Mouse (Mus musculus) neural tube, embryonic 13.5 days (tissue): ENCODE measurements at regions not wholly inside any gene's neighbourhood (a gene's known extent, or its start where the extent isn't known, plus 50 kb on each side); places are given as distances from the start of the nearest gene placed in this dataset.

ENCODE experiments used
- ATAC-seq: fragments of 200-750 bp; cut with Nextera tagmentation; 2 replicates; pipeline ENCODE4 v1.8.0; 2017; ENCODE audit warnings: low read depth, mild to moderate bottlenecking, moderate TSS enrichment, moderate library complexity
- H3K27ac ChIP-seq: fragments of 300-500 bp; sonication (generic); replicated peaks from 2 replicates; pipeline ENCODE4 v1.5.1; 2015; ENCODE audit warnings: moderate library complexity, mild to moderate bottlenecking, inconsistent platforms
- H3K27me3 ChIP-seq: fragments of 300-500 bp; sonication (generic); 2 replicates; pipeline ENCODE4 v1.6.1; 2015; ENCODE audit warnings: mild to moderate bottlenecking, inconsistent platforms
- H3K36me3 ChIP-seq: fragments of 300-500 bp; sonication (generic); 2 replicates; pipeline ENCODE4 v1.6.1; 2015; ENCODE audit warnings: mild to moderate bottlenecking, inconsistent platforms
- H3K4me1 ChIP-seq: fragments of 300-500 bp; sonication (generic); replicated peaks from 2 replicates; pipeline ENCODE4 v1.6.1; 2015; ENCODE audit warnings: inconsistent platforms
- H3K4me2 ChIP-seq: fragments of 300-500 bp; sonication (generic); 2 replicates; pipeline ENCODE4 v1.6.1; 2015; ENCODE audit warnings: inconsistent platforms, mild to moderate bottlenecking, moderate library complexity
- H3K4me3 ChIP-seq: fragments of 300-500 bp; sonication (generic); 2 replicates; pipeline ENCODE4 v1.5.1; 2015; ENCODE audit warnings: mild to moderate bottlenecking, inconsistent platforms
- H3K9ac ChIP-seq: fragments of 300-500 bp; sonication (generic); 2 replicates; pipeline ENCODE4 v1.6.1; 2015; ENCODE audit warnings: moderate library complexity, mild to moderate bottlenecking, inconsistent platforms
- H3K9me3 ChIP-seq: fragments of 300-500 bp; sonication (generic); 2 replicates; pipeline ENCODE4 v1.6.1; 2016; ENCODE audit warnings: inconsistent platforms
- WGBS: fragments of 180-500 bp; shearing (Covaris S2); methylation state at CpG from one replicate; pipeline ENCODE4 v1.1.7; 2015; 5-methylcytosine and 5-hydroxymethylcytosine counted together

DNA sequence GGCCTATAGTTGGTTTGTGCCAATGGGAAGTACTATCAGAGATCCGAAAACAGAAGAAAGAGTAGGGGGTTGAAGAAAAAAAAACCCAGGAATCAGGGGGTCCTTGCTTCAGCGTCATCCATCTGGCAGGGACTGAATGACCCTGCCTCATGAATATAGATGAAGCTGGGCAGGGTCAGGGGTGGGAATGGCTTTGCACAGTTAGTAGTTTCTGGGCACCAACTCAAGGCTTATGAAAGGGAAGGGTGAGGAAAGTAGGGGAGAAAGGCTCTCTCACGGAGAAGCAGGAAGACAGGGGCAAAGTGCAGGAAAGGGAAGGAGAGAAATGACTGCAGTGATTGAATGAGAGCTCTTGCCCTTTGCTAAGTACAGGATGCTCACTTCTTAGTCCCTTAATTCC lies 451.3 kb upstream of the Gm6657 start:
- no peak overlapping the region for H3K27ac ChIP-seq
- no peak overlapping the region for H3K4me2 ChIP-seq
- H3K4me3 ChIP-seq = no peak overlapping the region
- no peaks in the 10 kb centered on the region for H3K36me3 ChIP-seq
- WGBS = 23% methylated on average over 3 of the region's 3 CpGs
- H3K9ac ChIP-seq = no peak overlapping the region
- no peaks in the 10 kb centered on the region for H3K27me3 ChIP-seq
- 0 out of 2 replicates have a peak, but pooled peaks cover 2% of the 10 kb centered on the region for H3K9me3 ChIP-seq
- peaks cover 13% of the 10 kb centered on the region for H3K4me1 ChIP-seq
- no peak for ATAC-seq

GRCm38 (mm10) chr12:77749438-77750007 lies 444.5 kb upstream of the Gm6657 start:
- Histone ChIP-seq H3K27me3 (no peaks in the 10 kb centered on the region), H3K27ac (no peak overlapping the region), H3K36me3 (no peaks in the 10 kb centered on the region), H3K9me3 (0 out of 2 replicates have a peak, but pooled peaks cover 9% of the 10 kb centered on the region), H3K4me1 (no peaks in the 10 kb centered on the region), H3K9ac (no peak overlapping the region), H3K4me3 (no peak overlapping the region), H3K4me2 (no peak overlapping the region)
- peak; percentile 61; the same call in 1 of the 2 replicates for ATAC-seq
- WGBS = 70% methylated on average over 3 of the region's 3 CpGs

GRCm38 (mm10) chr12:77752181-77752580 lies 441.9 kb upstream of the Gm6657 start:
- H3K4me1 ChIP-seq = no peaks in the 10 kb centered on the region

DNA sequence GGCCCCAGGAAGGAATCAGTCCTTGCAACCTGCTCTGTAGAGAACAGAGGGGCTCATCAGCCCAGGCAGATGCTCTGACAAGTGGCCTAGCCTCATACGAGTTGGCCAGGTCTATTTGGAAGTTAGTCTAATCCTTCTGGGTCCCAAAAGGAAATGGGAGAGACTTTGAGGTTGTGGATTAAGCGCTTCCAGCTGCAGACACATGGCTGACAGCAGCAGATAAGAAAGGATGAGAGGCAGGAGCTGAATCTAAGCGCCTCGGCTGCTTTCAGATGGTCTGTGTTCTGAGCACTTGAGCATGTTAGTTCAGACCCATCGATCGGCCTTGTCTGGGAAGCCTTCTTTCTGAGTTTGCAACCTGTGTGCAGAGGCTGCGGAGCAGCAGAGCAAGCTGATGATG lies 438.0 kb upstream of the Gm6657 start:
- Histone ChIP-seq H3K9me3 (no peaks in the 10 kb centered on the region), H3K36me3 (no peaks in the 10 kb centered on the region), H3K4me2 (no peak overlapping the region), H3K4me1 (no peaks in the 10 kb centered on the region), H3K4me3 (no peak overlapping the region), H3K27ac (no peak overlapping the region), H3K9ac (no peak overlapping the region), H3K27me3 (no peaks in the 10 kb centered on the region)
- ATAC-seq = no peak
- WGBS = 81% methylated on average over 7 of the region's 7 CpGs

More at GRCm38 (mm10) chr12:77752181-77752580, 441.9 kb upstream of the Gm6657 start:
- WGBS = 86% methylated on average over 5 of the region's 5 CpGs
- ATAC-seq = no peak
- Histone ChIP-seq H3K4me2 (no peak overlapping the region), H3K27ac (no peak overlapping the region), H3K36me3 (no peaks in the 10 kb centered on the region), H3K27me3 (no peaks in the 10 kb centered on the region), H3K9ac (no peak overlapping the region), H3K4me3 (no peak overlapping the region), H3K9me3 (0 out of 2 replicates have a peak, but pooled peaks cover 9% of the 10 kb centered on the region)

DNA sequence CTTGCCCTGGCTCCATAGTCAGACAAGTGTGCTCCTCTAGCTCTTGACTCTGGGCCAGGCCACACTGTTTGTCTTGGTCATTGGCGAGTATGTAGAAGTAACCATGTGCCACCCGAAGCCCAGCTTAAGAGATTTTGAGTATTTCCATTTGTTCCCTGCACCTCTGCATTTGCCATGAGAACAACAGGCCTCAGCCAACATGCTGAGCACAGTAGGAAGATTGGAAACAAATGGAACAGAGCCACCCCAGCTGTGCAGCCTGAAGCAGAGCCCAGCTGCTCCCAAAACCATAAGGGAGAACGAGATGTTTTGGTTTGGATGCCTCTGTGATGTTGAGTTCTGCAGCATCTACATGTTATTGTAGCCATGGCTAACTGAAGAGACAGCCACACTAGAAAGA lies 433.1 kb upstream of the Gm6657 start:
- H3K9ac ChIP-seq = no peak overlapping the region
- H3K9me3 ChIP-seq = no peaks in the 10 kb centered on the region
- H3K4me3 ChIP-seq = no peak overlapping the region
- H3K4me1 ChIP-seq = peaks cover 19% of the 10 kb centered on the region; the same call in 1 of the 2 replicates
- no peaks in the 10 kb centered on the region for H3K27me3 ChIP-seq
- ATAC-seq = no peak
- H3K4me2 ChIP-seq = no peak overlapping the region
- H3K36me3 ChIP-seq = no peaks in the 10 kb centered on the region
- H3K27ac ChIP-seq = no peak overlapping the region
- 74% methylated on average over 3 of the region's 3 CpGs for WGBS

GRCm38 (mm10) chr12:77776011-77776546 lies 418.0 kb upstream of the Gm6657 start:
- Histone ChIP-seq H3K4me1 (peaks cover 37% of the 10 kb centered on the region), H3K4me3 (no peak overlapping the region), H3K4me2 (no peak overlapping the region), H3K36me3 (no peaks in the 10 kb centered on the region), H3K27ac (no peak overlapping the region), H3K9me3 (no peaks in the 10 kb centered on the region), H3K27me3 (no peaks in the 10 kb centered on the region), H3K9ac (no peak overlapping the region)
- peak; percentile 54; the same call in 1 of the 2 replicates for ATAC-seq
- 58% methylated on average over 6 of the region's 6 CpGs for WGBS

- H3K27ac ChIP-seq = no peak overlapping the region
Measured at GRCm38 (mm10) chr12:77776755-77777154, 417.3 kb upstream of the Gm6657 start.

DNA sequence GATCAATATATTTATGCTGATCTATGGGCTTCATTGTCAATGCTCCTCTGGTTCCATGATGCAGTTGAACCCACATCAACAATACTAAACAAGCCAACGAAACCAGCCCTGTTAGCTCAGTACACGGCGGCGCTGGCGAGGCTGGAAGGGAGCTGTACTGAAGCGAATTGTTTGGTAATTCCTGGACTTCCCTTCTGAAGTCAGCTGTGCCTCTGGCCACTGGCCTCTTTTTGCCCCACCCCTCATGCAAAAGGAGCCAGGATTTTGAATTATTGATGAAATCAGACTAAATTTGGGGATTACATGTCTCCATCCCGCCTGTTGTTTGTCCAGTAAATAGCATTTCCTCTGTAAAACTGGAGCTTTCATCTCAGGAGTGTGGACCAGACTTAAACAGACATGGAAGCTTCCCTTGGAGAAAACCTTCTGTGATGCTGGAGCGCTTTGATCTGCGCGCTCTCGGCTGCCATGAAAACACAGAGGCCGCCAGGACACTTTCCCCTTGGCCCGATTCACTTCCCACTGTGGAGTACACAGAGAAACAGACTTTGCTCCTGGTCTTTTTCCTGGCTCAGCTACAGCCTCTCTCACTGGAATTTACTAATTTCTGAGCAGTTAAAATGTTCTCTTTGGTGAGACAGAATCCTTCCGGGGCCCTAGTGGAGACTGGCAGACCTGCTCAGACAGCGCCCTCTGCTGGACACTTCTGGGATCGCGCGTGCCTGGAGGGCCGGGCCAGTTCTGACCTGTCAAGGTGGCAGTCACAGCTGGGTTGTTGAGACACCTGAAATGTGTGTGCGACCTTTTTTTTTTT lies 412.9 kb upstream of the Gm6657 start:
- Histone ChIP-seq H3K4me2 (peak overlapping the region; percentile 41), H3K27me3 (no peaks in the 10 kb centered on the region), H3K9me3 (no peaks in the 10 kb centered on the region), H3K4me1 (peaks cover 43% of the 10 kb centered on the region), H3K36me3 (no peaks in the 10 kb centered on the region), H3K4me3 (peak overlapping the region; percentile 25), H3K9ac (no peak overlapping the region), H3K27ac (peak overlapping the region; percentile 38)
- ATAC-seq = 0 out of 2 replicates have a peak, but pooled peaks have one; percentile 67
- WGBS = 37% methylated on average over 20 of the region's 20 CpGs

More at GRCm38 (mm10) chr12:77776755-77777154, 417.3 kb upstream of the Gm6657 start:
- 84% methylated on average over 8 of the region's 8 CpGs for WGBS
- no peaks in the 10 kb centered on the region for H3K9me3 ChIP-seq
- no peaks in the 10 kb centered on the region for H3K27me3 ChIP-seq
- H3K4me3 ChIP-seq = no peak overlapping the region
- peaks cover 39% of the 10 kb centered on the region for H3K4me1 ChIP-seq
- no peak overlapping the region for H3K4me2 ChIP-seq
- H3K9ac ChIP-seq = no peak overlapping the region
- no peaks in the 10 kb centered on the region for H3K36me3 ChIP-seq
- no peak for ATAC-seq

DNA sequence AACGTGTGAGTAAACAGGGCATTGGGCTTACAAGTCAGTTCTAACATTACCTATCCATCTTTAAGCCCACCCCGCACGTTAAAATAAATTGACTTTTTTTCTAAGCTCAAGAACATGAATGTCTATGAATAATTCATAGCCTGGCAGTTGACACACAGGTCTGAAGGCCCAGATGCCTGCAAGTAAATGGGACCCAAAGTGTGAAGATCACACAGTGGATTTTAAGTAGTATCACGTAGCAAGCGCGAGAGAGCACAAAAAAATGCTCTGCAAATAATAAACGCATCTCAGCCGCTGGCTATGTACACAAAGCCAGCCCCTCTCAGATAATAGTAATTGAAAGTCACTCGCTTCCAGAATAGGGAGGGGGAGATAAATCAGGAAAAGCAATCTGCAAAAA lies 410.1 kb upstream of the Gm6657 start:
- H3K36me3 ChIP-seq = no peaks in the 10 kb centered on the region
- H3K27ac ChIP-seq = no peak overlapping the region
- no peak for ATAC-seq
- H3K9me3 ChIP-seq = no peaks in the 10 kb centered on the region
- no peak overlapping the region for H3K4me3 ChIP-seq
- H3K4me1 ChIP-seq = peaks cover 27% of the 10 kb centered on the region
- H3K27me3 ChIP-seq = no peaks in the 10 kb centered on the region
- WGBS = 57% methylated on average over 9 of the region's 9 CpGs
- no peak overlapping the region for H3K4me2 ChIP-seq
- H3K9ac ChIP-seq = no peak overlapping the region

- Histone ChIP-seq H3K4me2 (no peak overlapping the region), H3K9me3 (no peaks in the 10 kb centered on the region), H3K4me1 (peaks cover 25% of the 10 kb centered on the region), H3K27me3 (no peaks in the 10 kb centered on the region), H3K36me3 (no peaks in the 10 kb centered on the region), H3K4me3 (no peak overlapping the region), H3K27ac (no peak overlapping the region), H3K9ac (no peak overlapping the region)
- WGBS = 84% methylated on average over 6 of the region's 6 CpGs
- ATAC-seq = no peak
Measured at GRCm38 (mm10) chr12:77785647-77786046, 408.4 kb upstream of the Gm6657 start.

- H3K27ac ChIP-seq = no peak overlapping the region
- WGBS = 62% methylated on average over 4 of the region's 4 CpGs
- H3K36me3 ChIP-seq = no peaks in the 10 kb centered on the region
- H3K9ac ChIP-seq = no peak overlapping the region
- no peaks in the 10 kb centered on the region for H3K27me3 ChIP-seq
- H3K4me3 ChIP-seq = no peak overlapping the region
- ATAC-seq = no peak
- H3K4me2 ChIP-seq = no peak overlapping the region
- H3K9me3 ChIP-seq = no peaks in the 10 kb centered on the region
- H3K4me1 ChIP-seq = peaks cover 23% of the 10 kb centered on the region
Measured at GRCm38 (mm10) chr12:77786678-77787077, 407.4 kb upstream of the Gm6657 start.

GRCm38 (mm10) chr12:77788273-77788672 lies 405.8 kb upstream of the Gm6657 start:
- no peaks in the 10 kb centered on the region for H3K9me3 ChIP-seq
- no peak overlapping the region for H3K27ac ChIP-seq
- no peak overlapping the region for H3K4me2 ChIP-seq
- H3K27me3 ChIP-seq = no peaks in the 10 kb centered on the region
- H3K4me1 ChIP-seq = peaks cover 23% of the 10 kb centered on the region
- no peaks in the 10 kb centered on the region for H3K36me3 ChIP-seq
- 71% methylated on average over 2 of the region's 2 CpGs for WGBS
- no peak for ATAC-seq
- H3K9ac ChIP-seq = no peak overlapping the region
- H3K4me3 ChIP-seq = no peak overlapping the region
